Mouse (Mus musculus) cerebellum, adult 11-12 months (tissue): Measurements from ENCODE around the gene Prr3.
"Not testable (repeated sequence)": the region's sequence is repeated elsewhere in the genome, so short reads cannot be mapped to it uniquely, and the experiment has no call there.

ENCODE experiments used
- DNase-seq: peaks from one replicate; pipeline ENCODE4 v3.0.0; 2022

The Prr3 gene

DNA sequence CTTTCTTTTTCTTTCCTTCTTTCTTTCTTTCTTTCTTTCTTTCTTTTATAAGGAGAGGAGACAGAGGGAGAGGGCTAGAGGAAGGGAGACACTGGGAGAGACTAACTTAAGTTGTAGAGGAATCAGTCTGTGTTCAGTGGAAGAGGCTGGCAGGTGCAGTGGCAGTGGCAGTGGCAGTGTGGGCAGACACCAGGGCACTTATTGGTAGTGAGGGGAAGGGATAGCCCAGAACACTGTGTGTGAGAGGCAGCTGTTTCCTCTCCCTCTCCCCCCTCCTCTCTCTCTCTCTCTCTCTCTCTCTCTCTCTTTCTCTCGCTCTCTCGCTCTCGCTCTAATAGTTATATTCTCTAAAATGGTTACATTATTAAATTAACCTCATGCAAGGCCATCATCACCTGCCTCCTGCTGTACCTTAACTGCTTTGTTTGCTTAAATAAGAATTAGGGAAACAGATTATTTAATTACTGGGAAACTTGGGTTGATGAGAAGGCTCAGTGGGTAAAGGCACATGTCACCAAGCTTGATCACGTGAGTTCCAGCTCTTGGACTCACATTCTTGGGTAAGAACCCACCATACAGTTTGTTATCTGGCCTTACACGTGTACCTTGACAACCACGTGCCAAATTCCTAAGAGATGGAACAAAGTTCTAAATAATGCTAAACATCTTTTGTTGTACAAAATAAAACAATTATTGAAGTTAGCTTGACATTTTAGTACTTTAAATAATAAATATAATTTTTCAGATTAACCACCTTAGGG is 18.7 kb upstream of the Prr3 start:
- no peak for DNase-seq

DNA sequence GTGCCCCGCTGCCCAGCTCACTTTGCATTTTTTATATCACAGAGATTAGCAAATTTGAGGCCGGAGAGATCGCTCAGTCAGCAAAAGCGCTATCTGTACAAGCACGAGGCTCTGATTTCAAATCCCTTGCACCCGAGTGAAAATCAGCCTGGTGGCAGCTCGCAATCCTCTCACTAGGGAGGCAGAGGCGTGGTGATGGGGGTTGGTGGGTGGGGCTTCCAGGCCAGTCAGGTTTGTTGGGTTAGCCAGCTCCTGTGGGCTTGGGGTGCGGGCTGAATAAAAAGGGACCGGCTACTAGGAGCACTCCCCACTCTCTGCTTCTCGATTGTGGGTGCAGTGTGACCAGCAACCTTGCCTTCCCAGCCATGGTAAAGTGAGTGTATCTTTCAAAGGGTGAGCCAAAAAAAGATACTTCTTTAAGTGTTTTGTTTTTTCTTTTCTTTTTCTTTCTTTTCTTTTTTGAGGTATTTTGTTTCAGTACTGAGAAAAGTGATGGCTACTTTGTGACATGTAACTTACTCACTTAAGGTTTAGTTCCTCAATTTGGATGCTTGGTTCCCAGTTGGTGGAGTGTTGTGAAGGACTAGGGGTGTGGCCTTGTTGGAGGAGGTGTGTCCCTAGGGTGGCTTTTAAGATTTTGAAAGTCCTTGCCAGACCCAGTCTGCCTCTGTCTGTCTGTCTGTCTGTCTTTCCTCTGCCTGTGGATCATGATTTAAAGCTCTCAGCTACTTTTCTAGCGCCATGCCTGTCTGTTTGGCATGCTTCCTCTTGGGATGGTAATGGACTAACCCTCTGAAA is 17.9 kb upstream of the Prr3 start:
- DNase-seq, result no peak

DNA sequence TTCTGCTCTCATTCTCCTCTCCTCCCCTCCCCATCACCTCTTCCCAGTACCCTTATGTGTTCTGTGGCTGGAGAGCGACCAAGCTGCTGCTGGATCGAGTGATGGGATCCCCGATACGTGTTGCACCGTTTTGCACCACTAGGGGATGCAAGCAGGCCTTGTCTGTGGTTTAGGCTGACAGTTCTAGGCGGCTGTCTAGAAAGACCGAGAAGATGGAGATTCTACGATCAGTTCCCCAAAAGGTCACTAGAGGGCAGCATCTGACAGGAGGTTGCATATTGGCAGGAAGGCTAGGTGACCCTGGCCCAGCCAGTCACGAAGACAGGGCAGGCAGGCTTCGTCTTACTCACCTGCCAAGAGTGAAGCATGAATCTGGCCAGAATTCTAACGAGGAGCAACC is 16.9 kb upstream of the Prr3 start:
- peak; percentile 92 for DNase-seq

DNA sequence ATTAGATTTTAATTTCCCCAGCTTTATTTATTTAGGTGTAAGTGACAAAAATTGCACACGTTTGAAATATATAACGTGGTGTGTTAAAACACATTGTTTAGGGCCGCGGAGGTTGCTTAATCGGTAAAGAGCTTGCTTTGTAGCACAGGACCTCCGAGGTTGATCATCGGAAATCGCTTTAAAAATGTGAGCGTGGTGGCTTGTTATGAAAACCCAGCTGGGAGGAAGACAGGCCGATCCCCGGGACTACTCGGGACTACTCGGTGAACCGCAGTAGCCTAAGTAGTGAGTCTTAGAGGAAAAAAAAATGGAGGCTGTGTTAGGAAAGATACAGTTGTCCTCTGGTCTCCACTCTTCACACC is 14.8 kb upstream of the Prr3 start:
- no peak for DNase-seq

DNA sequence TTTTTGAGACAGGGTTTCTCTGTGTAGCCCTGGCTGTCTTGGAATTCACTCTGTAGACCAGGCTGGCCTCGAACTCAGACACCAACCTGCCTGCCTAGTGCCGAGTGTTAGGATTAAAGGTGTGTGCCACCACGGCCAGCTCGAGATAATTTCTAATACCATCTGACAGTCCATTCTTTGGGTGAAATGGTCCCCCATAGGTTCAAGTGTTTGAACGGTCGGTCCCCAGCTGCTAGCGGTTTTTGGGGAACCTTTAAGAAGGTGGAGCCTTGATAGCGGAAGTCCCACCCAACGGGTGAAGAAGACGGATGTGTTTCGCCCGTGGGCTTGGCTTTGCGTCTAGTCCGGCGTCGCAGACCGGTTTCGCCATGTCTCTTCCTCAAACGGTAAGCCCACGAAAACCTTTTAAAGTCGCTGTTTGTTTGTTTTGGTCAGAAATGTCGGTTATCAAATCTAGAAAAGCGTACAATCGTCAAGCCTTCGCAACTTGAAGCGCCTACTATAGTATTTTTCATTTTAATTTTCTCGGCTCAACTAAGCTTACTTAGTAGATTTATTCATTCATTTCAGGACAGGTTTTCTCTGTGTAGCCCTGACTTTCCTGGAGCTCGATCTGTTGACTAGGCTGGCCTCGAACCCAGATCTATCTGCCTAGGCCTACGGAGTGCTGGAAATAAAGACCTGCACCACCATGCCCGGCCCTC is 14.3 kb upstream of the Prr3 start:
- DNase-seq, result peak; percentile 82

DNA sequence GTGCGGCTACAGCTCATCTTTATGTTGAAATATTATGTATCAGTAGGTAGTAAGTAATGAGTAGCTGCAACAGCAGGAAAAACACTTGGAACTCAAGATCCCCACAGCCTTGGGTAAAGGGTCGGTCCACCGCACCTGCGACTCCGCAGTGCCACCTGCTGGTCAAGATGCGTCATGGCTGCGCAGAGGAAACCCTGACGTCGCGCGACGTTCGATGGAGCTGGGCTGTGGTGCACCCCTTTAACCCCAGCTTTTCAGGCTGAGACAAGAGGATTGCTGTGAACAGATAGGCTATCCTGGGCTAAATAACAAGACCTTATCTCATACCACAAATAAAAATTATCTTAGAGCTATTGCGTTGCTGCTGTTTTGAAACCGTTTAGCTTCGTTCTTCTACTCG is 13.6 kb upstream of the Prr3 start:
- DNase-seq, result peak; percentile 73

DNA sequence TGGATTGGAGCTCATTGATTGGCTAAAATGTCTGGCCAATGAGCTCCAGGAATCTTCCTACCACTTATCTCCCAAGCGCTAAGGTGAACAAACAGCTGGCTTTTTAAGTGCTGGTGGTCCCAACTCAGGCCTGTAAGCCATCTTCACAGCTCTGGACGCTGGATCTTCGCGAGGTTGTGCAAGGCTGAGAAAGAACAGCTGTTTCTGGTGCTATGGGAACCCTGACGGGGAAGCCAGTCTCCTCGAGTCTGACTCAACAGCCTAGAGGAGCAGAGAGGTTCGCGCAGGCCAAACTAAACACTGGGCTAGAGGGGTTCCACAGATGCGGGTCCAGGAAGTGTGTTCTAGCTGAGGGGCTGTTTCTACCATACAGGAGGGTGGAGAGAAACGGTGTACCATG is 11.7 kb upstream of the Prr3 start:
- peak; percentile 21 for DNase-seq

DNA sequence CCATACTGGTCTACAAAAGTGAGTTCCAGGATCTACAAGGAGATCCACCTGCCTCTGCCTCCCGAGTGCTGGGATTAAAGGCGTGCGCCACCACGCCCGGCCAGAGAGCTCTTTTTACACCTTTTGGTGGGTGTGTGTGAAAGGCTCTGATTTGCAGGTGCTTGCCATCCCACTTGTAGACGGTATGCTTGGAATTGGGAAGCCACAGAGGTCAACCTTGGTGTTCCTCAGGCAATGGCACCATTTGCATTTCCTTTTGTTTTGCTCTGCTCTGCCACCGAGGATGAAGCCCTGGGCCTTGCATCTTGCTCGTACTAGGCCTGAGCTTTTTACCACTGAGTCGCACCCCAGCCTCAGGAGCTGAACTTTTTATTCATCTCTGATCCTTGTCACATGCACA is 1.7 kb upstream of the Prr3 start:
- DNase-seq, result no peak

DNA sequence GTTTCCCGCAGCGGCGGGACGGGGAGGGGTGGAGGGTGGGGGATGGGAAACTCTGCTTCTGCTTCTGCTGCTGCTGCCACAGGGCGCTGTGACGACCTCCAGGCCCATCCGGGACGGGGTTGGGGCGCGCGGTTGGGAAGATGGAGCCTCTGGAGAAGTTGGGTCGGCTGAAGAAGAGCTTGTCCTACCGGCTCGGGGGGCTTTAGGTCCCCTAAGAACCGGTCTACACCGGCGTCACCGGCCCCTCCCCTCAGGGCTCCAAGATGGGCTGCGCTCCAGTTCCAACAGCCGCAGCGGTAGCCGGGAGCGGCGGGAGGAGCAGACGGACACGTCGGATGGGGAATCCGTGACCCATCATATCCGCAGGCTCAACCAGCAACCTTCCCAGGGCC is 323 bp upstream of the Prr3 start:
- peak; percentile 82 for DNase-seq

DNA sequence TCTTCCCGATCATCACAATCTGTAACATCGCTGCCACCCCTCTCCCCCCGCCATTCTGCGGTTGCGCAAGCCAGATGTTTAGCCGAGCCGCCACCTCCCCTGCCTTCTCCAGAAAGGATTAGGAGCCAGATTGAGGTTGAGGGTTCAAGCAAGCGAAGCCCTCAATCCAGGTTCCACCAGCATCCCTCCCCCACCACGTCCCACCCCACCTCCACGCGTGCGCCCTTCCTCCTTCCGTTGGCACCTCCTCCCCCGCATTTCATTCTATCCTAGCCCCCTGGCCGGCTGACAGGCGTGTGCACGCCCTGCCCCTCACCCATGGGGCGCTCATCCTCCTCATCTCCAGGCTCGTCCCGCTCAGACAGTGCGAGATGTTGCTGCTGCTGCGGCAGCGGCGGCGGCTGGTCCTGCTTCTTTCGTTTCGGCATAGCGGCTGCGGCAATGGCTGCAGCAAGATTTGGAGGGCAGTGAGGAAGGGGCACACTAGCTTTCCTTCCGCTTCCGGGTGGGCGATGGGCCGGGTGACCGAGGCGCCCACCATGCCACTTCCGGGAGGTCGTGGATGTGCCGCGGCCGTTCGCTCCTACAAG is 1.1 kb downstream of the Prr3 start:
- no peak for DNase-seq

DNA sequence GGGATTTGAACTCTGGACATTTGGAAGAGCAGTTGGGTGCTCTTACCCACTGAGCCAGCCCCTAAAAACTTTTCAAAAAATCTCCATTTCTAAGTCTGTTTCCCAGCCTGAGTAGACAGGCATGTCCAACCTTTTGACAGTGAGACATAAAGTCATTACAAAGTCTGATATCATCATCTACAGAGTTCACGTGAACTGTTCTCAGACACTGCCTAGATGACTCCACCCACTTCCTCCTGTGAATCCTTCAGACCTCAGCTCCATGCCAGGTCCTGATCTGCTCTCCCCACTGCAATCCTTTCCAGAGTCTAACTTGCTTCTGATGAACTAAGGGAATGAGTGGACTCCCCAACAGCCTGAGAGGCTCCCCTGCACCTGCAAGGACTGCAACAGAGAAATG is 7.9 kb downstream of the Prr3 start:
- DNase-seq, result peak; percentile 14

DNA sequence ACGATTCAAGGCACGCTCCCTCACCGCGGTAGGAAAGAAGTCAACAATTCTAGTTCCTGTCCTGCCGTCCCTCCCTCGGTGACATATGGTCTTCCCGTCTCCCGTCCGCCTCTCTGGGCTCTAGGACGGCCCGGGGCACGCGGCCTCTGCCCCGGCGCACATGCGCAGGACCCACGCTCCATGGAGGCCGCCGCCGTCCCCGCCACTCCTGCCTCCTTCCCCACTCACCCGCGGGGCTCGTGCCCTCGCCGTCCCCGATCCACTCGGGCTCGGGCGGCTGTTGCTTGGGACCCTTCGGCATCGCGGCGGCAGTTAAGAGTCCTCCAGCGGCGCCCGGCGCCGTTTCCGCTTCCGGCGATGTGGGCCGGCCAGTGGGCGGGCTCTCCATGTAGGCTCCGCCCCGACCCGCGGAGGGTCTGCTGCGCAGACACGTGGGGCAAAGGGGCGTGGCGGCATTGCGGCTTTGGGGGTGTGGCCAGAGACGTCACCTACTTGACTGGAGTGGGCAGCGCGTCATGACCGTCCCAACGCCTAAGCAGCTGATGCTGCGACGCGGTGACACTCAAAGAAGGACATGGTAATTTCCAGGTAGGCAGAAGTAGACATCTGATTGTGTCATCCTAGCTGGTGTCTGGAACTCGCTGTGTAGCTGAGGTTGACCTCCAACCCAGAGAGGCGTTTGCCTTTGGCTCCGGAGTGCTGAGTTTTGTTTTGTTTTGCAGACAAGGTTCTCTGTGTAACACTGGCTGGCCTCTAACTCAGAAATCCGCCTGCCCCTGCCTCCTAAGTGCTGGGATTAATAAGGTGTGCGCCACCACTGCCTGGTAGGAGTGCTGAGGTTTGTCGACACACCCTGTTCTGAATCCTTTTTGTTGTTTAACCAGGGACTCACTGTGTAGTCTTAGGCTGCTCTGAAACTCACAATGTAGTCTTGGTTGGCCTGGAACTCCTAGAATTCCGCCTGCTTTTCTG is 10.3 kb downstream of the Prr3 start, which contains the start of gene Abcf1:
Gene Abcf1 (minus strand): TSS at position 344 of the 972 bp plus-strand sequence.
- peak; percentile 98 for DNase-seq

DNA sequence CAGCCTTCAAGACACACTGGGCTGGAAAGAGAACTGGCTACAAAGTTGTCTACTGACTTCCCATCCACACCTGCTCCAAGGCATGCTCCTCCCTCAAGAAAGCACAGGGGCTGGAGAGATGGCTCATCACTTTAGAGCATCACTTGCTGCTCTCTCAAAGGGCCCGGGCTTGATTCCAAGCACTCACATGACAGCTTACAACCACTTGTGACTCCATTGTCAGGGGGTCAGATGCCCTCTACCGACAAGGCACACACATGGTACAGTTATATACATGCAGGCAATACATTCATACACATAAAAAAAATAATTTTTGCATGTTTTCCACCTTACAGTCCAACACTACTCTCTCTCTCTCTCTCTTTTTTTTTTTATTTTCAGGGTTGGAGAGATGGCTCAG is 12.4 kb downstream of the Prr3 start:
- peak; percentile 38 for DNase-seq

DNA sequence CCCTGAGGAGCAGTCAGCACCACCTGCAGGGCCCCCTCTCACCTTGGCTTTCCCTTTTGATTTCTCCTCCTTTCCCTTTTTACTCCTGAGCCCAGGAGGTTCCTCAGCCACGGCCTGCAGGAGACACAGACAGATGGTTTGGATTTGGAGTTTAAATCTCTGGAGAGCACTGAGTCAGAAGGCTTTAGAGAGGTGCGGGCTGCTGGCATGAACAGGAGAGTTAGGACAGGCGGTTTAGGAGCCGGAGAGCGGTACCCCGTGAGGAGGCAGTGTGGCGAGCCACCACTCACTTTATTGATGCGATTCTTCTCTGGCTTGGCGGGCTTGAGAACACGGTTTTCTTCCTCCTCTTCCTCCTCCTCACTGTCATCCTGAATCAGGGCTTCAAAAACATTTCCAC is 16.8 kb downstream of the Prr3 start:
- no peak for DNase-seq

DNA sequence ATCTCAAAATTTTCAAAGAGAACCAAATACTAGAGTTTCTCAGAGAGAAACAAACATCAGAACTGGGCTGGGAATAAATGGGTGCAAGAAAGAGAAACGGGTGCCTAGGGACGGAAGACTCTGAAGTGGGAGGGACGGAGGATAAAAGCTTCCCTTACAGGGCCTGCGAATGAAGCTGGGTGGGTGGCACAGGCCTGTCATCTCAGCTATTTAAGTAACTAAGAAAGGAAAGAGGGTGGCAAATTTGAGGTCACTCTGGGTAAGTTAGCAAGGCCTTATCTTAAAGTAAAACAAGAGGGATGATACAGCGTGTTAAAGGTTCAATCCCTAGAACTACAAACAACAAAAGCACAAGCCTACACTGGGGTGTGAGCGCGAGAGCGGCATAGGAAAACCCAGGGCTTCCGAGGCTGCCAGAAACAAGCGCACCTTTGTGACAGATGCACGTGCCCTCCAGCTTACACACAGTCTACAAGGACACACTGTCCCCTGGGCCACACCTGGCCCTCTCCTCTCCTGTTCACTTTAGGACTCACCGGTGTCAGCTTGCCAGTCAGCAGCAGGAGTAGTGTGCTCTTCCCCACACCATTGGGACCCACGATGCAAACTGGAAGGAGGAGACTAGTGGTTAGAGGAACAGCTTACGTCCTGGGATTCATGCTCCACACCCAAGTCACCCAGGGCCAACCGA is 21.4 kb downstream of the Prr3 start:
- DNase-seq, result no peak

DNA sequence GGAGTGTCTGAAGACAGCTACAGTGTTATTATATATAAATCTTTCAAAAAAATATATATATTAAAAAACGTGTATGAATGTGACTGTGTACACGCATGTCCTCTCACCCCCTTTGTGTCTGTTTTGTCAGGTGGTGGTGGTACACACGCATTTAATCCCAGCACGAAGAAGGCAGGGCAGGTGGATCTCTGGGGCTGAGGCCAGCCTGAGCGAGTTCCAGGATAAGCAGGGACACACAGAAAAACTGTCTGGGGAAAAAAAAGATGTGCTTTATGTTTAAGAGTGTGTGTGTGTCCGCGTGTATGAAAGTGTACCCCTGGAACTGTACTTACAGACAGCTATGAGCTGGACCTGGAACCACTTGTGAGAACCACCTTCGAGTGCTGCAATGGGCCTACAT is 25.4 kb downstream of the Prr3 start:
- DNase-seq, result no peak

DNA sequence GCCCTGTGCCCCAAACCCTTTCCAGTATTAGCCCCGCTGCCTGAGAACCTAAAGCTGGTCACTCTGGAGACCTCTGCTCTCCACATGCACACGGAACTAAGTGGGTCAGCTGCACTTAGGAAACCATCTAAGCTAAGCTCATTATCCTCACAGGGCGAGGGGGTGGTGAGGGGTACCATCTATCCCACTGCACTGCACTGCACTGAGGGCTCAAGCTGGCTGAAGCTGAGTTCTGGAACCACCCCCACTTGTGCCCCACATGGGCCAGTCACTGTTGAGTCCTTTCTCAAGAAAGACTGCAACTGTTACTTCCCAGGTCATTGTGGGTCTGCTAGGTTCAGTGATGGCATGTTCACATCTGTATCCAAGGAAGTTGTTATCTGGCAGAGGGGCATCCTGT is 27.5 kb downstream of the Prr3 start:
- not testable (repeated sequence) for DNase-seq

DNA sequence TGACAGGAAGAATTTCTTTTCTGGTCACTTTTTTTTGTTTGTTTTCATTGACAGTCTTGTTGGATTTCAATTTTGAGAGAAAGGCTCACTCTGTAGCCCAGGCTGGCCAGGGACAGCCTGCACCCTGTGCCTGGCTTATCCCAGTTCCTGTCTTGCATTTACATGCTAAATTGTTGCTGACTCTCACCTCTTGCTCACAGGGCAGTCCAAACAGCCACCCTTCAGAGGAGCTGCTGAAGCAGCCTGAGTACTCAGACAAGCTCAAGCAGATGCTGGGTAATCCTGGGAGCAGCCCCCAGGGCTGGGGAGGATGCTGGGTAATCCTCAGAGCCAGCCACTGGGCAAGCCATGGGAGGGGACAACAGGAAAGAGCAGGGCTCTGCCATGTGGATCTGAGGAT is 29.1 kb downstream of the Prr3 start:
- not testable (repeated sequence) for DNase-seq

DNA sequence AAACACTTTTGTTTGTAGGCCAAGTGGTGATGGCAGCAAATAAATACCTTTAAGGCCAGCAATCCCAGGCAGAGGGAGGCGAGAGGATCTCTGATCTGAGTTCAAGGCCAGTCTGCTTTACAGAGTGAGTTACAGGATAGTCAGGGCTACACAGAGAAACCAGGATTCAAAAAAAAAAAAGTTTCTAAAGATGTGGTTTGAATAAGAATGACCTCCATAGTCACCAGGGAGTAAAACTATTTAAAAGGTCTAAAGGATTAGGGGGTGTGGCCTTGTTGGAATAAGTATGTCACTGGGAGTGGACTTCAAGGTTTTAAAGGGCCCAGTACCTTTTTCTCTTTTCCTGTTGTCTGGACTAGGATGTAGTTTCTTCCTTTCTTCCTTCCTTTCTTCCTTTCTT is 40.1 kb downstream of the Prr3 start:
- DNase-seq, result no peak

DNA sequence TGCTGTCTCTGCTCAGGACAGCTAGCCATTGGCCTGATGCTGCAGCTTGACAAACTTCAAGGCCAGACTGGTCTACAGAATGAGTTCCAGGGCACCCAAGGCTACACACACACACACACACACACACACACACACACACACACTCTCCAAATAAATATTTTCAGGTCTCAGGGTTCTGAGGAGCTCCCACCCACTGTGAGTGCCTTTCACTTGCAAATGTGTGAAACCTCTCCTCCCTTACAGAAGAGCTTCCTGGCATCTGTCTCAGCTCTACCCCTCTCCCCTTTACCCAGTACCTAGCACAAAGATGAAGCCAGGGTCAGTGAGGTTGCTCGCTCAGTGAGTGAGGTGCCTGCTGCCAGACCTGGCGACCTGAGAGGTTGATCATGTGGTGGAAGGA is 40.9 kb downstream of the Prr3 start:
- DNase-seq, result no peak

DNA sequence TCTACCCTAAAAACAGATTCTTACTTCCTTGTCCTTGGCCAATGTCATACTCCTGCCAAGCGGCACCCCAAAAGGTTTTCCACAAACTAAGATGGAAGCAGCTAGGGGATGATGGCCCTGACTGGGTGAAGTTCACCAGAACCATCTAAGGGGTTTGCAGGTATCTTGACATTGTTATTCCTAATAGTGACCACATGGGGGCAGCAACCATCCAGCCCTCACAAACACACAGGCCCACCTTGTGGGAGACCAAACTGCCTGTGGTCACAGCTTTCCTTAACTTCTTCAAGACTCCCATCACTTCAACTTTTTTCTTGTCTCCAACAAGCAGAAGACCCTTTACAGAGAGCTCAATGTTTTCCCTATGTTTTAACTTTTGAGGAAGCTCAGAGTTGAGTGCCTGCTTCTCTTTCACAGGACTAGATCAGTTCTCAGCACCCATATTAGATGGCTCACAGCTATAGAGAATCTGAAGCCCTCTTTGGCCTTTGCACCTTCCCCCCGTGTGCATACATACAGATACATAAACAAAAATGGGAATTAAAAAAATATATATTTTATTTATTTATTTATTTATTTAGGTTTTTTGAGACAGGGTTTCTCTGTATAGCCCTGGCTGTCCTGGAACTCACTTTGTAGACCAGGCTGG is 42.2 kb downstream of the Prr3 start:
- DNase-seq, result no peak
